Mouse (Mus musculus) adrenal gland, postnatal 14 days (tissue): ENCODE results near the gene Oas1e. TPM values are rescaled to one million over a fixed set of nuclear protein-coding genes. Genes with fewer than 3 reads are reported as not detected.

Experiments used
- DNase-seq: peaks from one replicate; pipeline ENCODE4 v3.0.0; 2021; ENCODE audit warnings: mixed read lengths
- total RNA-seq: library from RNA; stranded (reverse); gene quantifications from 2 replicates; pipeline ENCODE4 v1.2.3, GENCODE M21; 2021

Oas1e gene
- total RNA-seq, 1 experiment from 2014 or later: not detected

GRCm38 (mm10) chr5:120775287-120775985, 19.9 kb downstream of the Oas1e start:
- no peak for DNase-seq

GRCm38 (mm10) chr5:120769396-120769795, 25.9 kb downstream of the Oas1e start:
- DNase-seq: no peak

- no peak for DNase-seq
Measured at GRCm38 (mm10) chr5:120765010-120765409, 30.3 kb downstream of the Oas1e start.

GRCm38 (mm10) chr5:120761901-120762300, 33.4 kb downstream of the Oas1e start:
- DNase-seq: peak; percentile 27

- DNase-seq: no peak
Measured at GRCm38 (mm10) chr5:120754215-120754614, 41.1 kb downstream of the Oas1e start.

- peak; percentile 15 for DNase-seq
Measured at GRCm38 (mm10) chr5:120752786-120753185, 42.5 kb downstream of the Oas1e start.

- DNase-seq: no peak
Measured at GRCm38 (mm10) chr5:120751206-120751605, 44.1 kb downstream of the Oas1e start.

GRCm38 (mm10) chr5:120749688-120750087, 45.6 kb downstream of the Oas1e start, which contains the start of gene Oas2:
Oas2 (minus strand) TSS chr5:120749853.
- DNase-seq: no peak

GRCm38 (mm10) chr5:120746451-120746850, 48.9 kb downstream of the Oas1e start:
- DNase-seq: peak; percentile 63

GRCm38 (mm10) chr5:120742125-120742524, 53.2 kb downstream of the Oas1e start:
- peak; percentile 67 for DNase-seq

Other genes starting within 250 kb of the Oas1e start
- gene Tpcn1, start 206.9 kb downstream of the Oas1e start, total RNA-seq: 56.5 and 57.5 TPM in 2 replicates
- 0.30 and 0.48 TPM in 2 replicates for gene Iqcd, start 206.5 kb downstream of the Oas1e start, total RNA-seq
- 15.6 and 16.0 TPM in 2 replicates for gene Rita1, start 182.9 kb downstream of the Oas1e start, total RNA-seq
- gene Ddx54, start 182.8 kb downstream of the Oas1e start, total RNA-seq: 38.6 and 45.9 TPM in 2 replicates
- gene Cfap73, start 161.3 kb downstream of the Oas1e start, total RNA-seq: 0.63 and 0.98 TPM in 2 replicates
- 8.3 and 13.1 TPM in 2 replicates for gene Rasal1, start 146.7 kb downstream of the Oas1e start, total RNA-seq
- gene Dtx1, start 83.6 kb downstream of the Oas1e start, total RNA-seq: 7.3 and 8.0 TPM in 2 replicates
- 0.08 and 0.30 TPM in 2 replicates for gene Oas2, start 45.7 kb downstream of the Oas1e start, total RNA-seq
- 0.22 and 0.41 TPM in 2 replicates for gene Oas3, start 17.9 kb downstream of the Oas1e start, total RNA-seq
- 0.89 and 1.8 TPM in 2 replicates for gene Oas1c, start 17.0 kb upstream of the Oas1e start, total RNA-seq
- not detected in 2 replicates for gene Oas1f, start 51.8 kb upstream of the Oas1e start, total RNA-seq
- gene Oas1h, start 65.9 kb upstream of the Oas1e start, total RNA-seq: not detected in 2 replicates
- gene Oas1g, start 92.1 kb upstream of the Oas1e start, total RNA-seq: not detected in 2 replicates
- gene Oas1a, start 112.0 kb upstream of the Oas1e start, total RNA-seq: 0.52 and 1.0 TPM in 2 replicates
- gene Oas1d, start 119.0 kb upstream of the Oas1e start, total RNA-seq: not detected in 2 replicates
- 2.7 and 3.0 TPM in 2 replicates for gene Rph3a, start 214.6 kb upstream of the Oas1e start, total RNA-seq